Mouse (Mus musculus): ENCODE data around the gene Gck. TPM values are rescaled to one million over a fixed set of nuclear protein-coding genes. Genes with fewer than 3 reads are reported as not detected.

Gene Gck
- polyA plus RNA-seq, 1 experiment from 2014 or later = 1.3 TPM

GRCm38 (mm10) chr11:5873192-5873591 is 76.7 kb downstream of the Gck start:
- ATAC-seq = no peak
- peaks cover 32% of the 10 kb centered on the region for H3K36me3 ChIP-seq (replicated peaks; ENCODE audit: insufficient read depth, low read length)
- WGBS (ENCODE audit: insufficient replicate concordance) = 88% methylated on average over 9 of the region's 9 CpGs

GRCm38 (mm10) chr11:5872707-5873106 is 77.2 kb downstream of the Gck start:
- peaks cover 32% of the 10 kb centered on the region for H3K36me3 ChIP-seq (replicated peaks; ENCODE audit: insufficient read depth, low read length)
- 88% methylated on average over 11 of the region's 11 CpGs for WGBS (ENCODE audit: insufficient replicate concordance)

More at GRCm38 (mm10) chr11:5873192-5873591, 76.7 kb downstream of the Gck start:
- Histone ChIP-seq H3K4me1 (ENCODE audit: insufficient read depth) (peaks cover 8% of the 10 kb centered on the region; the same call in 1 of the 2 replicates), H3K27ac (ENCODE audit: low read depth) (no peak overlapping the region), H3K27me3 (ENCODE audit: insufficient read depth, low read length) (no peaks in the 10 kb centered on the region), H3K4me2 (ENCODE audit: low read depth, low read length) (no peak overlapping the region), H3K9me3 (ENCODE audit: low read length) (no peaks in the 10 kb centered on the region), H3K9ac (replicated peaks) (no peak overlapping the region), H3K4me3 (ENCODE audit: low read depth, low read length) (no peak overlapping the region)
- TF ChIP-seq CTCF (IDR thresholded peaks at IDR 0.05; ENCODE audit: low read depth) (no peak), EP300 (IDR thresholded peaks at IDR 0.05; ENCODE audit: low read depth) (no peak)
- DNase-seq = no peak

GRCm38 (mm10) chr11:5870069-5870468 is 79.8 kb downstream of the Gck start:
- H3K9ac ChIP-seq (replicated peaks) = no peak overlapping the region
- no peak overlapping the region for H3K4me3 ChIP-seq (ENCODE audit: low read depth, low read length)
- H3K4me1 ChIP-seq (ENCODE audit: insufficient read depth) = no peaks in the 10 kb centered on the region
- no peak overlapping the region for H3K27ac ChIP-seq (ENCODE audit: low read depth)
- no peaks in the 10 kb centered on the region for H3K27me3 ChIP-seq (ENCODE audit: insufficient read depth, low read length)
- ATAC-seq = no peak
- H3K4me2 ChIP-seq (ENCODE audit: low read depth, low read length) = no peak overlapping the region
- no peaks in the 10 kb centered on the region for H3K9me3 ChIP-seq (ENCODE audit: low read length)
- DNase-seq = no peak
- peaks cover 32% of the 10 kb centered on the region for H3K36me3 ChIP-seq (replicated peaks; ENCODE audit: insufficient read depth, low read length)
- 83% methylated on average over 16 of the region's 16 CpGs for WGBS (ENCODE audit: insufficient replicate concordance)
- no peak for TF ChIP-seq CTCF (IDR thresholded peaks at IDR 0.05; ENCODE audit: low read depth)
- no peak for TF ChIP-seq EP300 (IDR thresholded peaks at IDR 0.05; ENCODE audit: low read depth)

More at GRCm38 (mm10) chr11:5872707-5873106, 77.2 kb downstream of the Gck start:
- DNase-seq = no peak
- Histone ChIP-seq H3K4me2 (ENCODE audit: low read depth, low read length) (no peak overlapping the region), H3K4me3 (ENCODE audit: low read depth, low read length) (no peak overlapping the region), H3K27ac (ENCODE audit: low read depth) (no peak overlapping the region), H3K9me3 (ENCODE audit: low read length) (no peaks in the 10 kb centered on the region), H3K4me1 (ENCODE audit: insufficient read depth) (peaks cover 8% of the 10 kb centered on the region; the same call in 1 of the 2 replicates), H3K27me3 (ENCODE audit: insufficient read depth, low read length) (no peaks in the 10 kb centered on the region), H3K9ac (replicated peaks) (no peak overlapping the region)
- no peak for ATAC-seq
- TF ChIP-seq CTCF (IDR thresholded peaks at IDR 0.05; ENCODE audit: low read depth) (no peak), EP300 (IDR thresholded peaks at IDR 0.05; ENCODE audit: low read depth) (no peak)

- Histone ChIP-seq H3K4me1 (ENCODE audit: insufficient read depth) (no peaks in the 10 kb centered on the region), H3K4me2 (ENCODE audit: low read depth, low read length) (no peak overlapping the region), H3K4me3 (ENCODE audit: low read depth, low read length) (no peak overlapping the region), H3K27ac (ENCODE audit: low read depth) (no peak overlapping the region), H3K9ac (replicated peaks) (no peak overlapping the region), H3K27me3 (ENCODE audit: insufficient read depth, low read length) (no peaks in the 10 kb centered on the region), H3K36me3 (replicated peaks; ENCODE audit: insufficient read depth, low read length) (peaks cover 25% of the 10 kb centered on the region), H3K9me3 (ENCODE audit: low read length) (no peaks in the 10 kb centered on the region)
- 93% methylated on average over 16 of the region's 16 CpGs for WGBS (ENCODE audit: insufficient replicate concordance)
- TF ChIP-seq CTCF (IDR thresholded peaks at IDR 0.05; ENCODE audit: low read depth) (no peak), EP300 (IDR thresholded peaks at IDR 0.05; ENCODE audit: low read depth) (no peak)
- no peak for ATAC-seq
- DNase-seq = no peak
Measured at GRCm38 (mm10) chr11:5869331-5869730, 80.5 kb downstream of the Gck start.

- no peak overlapping the region for H3K27ac ChIP-seq (ENCODE audit: low read depth)
- DNase-seq (no peak), ATAC-seq (no peak)
- no peak overlapping the region for H3K9ac ChIP-seq (replicated peaks)
- H3K4me1 ChIP-seq (ENCODE audit: insufficient read depth) = no peaks in the 10 kb centered on the region
- no peaks in the 10 kb centered on the region for H3K27me3 ChIP-seq (ENCODE audit: insufficient read depth, low read length)
- no peaks in the 10 kb centered on the region for H3K9me3 ChIP-seq (ENCODE audit: low read length)
- H3K36me3 ChIP-seq (replicated peaks; ENCODE audit: insufficient read depth, low read length) = peaks cover 17% of the 10 kb centered on the region
- no peak overlapping the region for H3K4me3 ChIP-seq (ENCODE audit: low read depth, low read length)
- TF ChIP-seq EP300 (IDR thresholded peaks at IDR 0.05; ENCODE audit: low read depth) (no peak), CTCF (IDR thresholded peaks at IDR 0.05; ENCODE audit: low read depth) (no peak)
- WGBS (ENCODE audit: insufficient replicate concordance) = 86% methylated on average over 12 of the region's 12 CpGs
- H3K4me2 ChIP-seq (ENCODE audit: low read depth, low read length) = no peak overlapping the region
Measured at GRCm38 (mm10) chr11:5868324-5868723, 81.6 kb downstream of the Gck start.

DNA sequence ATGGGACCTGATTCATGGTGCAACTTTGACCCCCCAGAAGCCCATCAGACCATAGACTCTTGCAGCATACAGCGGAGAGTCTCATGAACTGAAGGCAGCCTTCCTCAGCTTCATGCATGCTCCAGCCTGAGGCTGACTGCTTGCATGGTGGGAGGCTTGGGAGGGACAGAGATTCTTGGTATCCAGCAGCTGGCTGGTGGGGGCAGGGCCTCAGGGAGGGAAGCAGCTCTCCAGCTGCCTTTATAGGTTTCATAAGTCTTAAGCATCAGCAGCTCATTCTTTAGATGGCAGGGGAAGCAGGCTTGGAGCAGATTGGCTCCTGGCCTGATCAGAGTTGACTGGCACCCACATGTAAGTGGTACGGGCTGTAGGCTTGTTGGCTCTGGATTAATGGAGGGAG is 82.7 kb downstream of the Gck start:
- Histone ChIP-seq H3K9me3 (ENCODE audit: low read length) (no peaks in the 10 kb centered on the region), H3K27ac (ENCODE audit: low read depth) (no peak overlapping the region), H3K4me2 (ENCODE audit: low read depth, low read length) (no peak overlapping the region), H3K36me3 (replicated peaks; ENCODE audit: insufficient read depth, low read length) (peaks cover 6% of the 10 kb centered on the region; the same call in 1 of the 2 replicates), H3K9ac (replicated peaks) (no peak overlapping the region), H3K27me3 (ENCODE audit: insufficient read depth, low read length) (peaks cover 4% of the 10 kb centered on the region; the same call in 1 of the 2 replicates), H3K4me1 (ENCODE audit: insufficient read depth) (peaks cover under 1% of the 10 kb centered on the region), H3K4me3 (ENCODE audit: low read depth, low read length) (no peak overlapping the region)
- DNase-seq = no peak
- WGBS (ENCODE audit: insufficient replicate concordance) = 91% methylated on average over 2 of the region's 2 CpGs
- no peak for TF ChIP-seq CTCF (IDR thresholded peaks at IDR 0.05; ENCODE audit: low read depth)
- no peak for TF ChIP-seq EP300 (IDR thresholded peaks at IDR 0.05; ENCODE audit: low read depth)
- ATAC-seq = no peak
